In the genomic region with DNA sequence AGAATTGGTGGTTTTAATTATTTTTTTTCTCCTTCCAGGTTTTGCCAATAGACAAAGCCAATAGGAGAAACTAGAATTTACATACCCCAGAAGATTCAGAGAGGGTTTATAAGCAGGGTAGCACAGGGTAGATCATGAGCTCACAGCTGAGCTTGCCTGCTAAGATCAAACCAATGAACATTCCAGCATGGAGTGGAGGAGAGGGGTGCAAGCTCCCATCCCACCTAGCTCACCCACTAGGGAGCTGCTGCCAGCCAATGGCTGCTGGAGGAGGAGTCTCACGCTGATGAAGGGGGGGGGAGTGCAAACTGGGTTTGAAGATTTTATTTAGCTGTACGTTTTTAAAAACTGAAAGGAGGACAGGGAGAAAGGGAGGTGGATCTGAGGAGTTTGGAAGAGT, we compare ENCODE assay signal across 21 mouse cellular contexts. TPM values are rescaled to one million over a fixed set of nuclear protein-coding genes. Genes with fewer than 3 reads are reported as not detected.
"Had no signal": no experiment of that assay in that cellular context is flagged by ENCODE, and none has a peak within 500 bp of the region (broad histone marks: within the 10 kb centered on the region; RNA-seq: fewer than 3 reads in every experiment).

No protein-coding gene starts in this region.

- H3K9ac ChIP-seq: liver, embryonic 13.5 days; midbrain, embryonic 12.5 days; neural tube, embryonic 13.5 days; stomach, embryonic 15.5 days had no signal

- DNase-seq: kidney, adult 18-20 months; kidney, adult 9 months; kidney, postnatal 14 days; kidney, postnatal 4 days; left cerebral cortex, postnatal 4 days; liver, embryonic 13.5 days; lung, adult 2 months; lung, postnatal 14 days; lung, postnatal 4 days; retina, postnatal 1 day; right cerebral cortex, postnatal 25 days; spleen, adult 18-20 months; thymus, adult 2 months; thymus, postnatal 14 days; thymus, postnatal 4 days had no signal

- H3K4me2 ChIP-seq: liver, embryonic 13.5 days; midbrain, embryonic 12.5 days; neural tube, embryonic 13.5 days; stomach, embryonic 15.5 days had no signal

- H3K4me3 ChIP-seq: liver, embryonic 13.5 days; midbrain, embryonic 12.5 days; myocyte; neural tube, embryonic 13.5 days; stomach, embryonic 15.5 days had no signal

- H3K27ac ChIP-seq: liver, embryonic 13.5 days; midbrain, embryonic 12.5 days; neural tube, embryonic 13.5 days; stomach, embryonic 15.5 days had no signal

- H3K27me3 ChIP-seq: liver, embryonic 13.5 days; midbrain, embryonic 12.5 days; neural tube, embryonic 13.5 days; stomach, embryonic 15.5 days had no signal

- H3K9me3 ChIP-seq: liver, embryonic 13.5 days; midbrain, embryonic 12.5 days; neural tube, embryonic 13.5 days; stomach, embryonic 15.5 days had no signal

- H3K36me3 ChIP-seq: liver, embryonic 13.5 days; midbrain, embryonic 12.5 days; neural tube, embryonic 13.5 days; stomach, embryonic 15.5 days had no signal

- ATAC-seq: intestine, embryonic 16.5 days had no signal

RNA-seq across cellular contexts. Expression of a gene that starts 14.0 kb away (rescaled TPM):
- total RNA-seq: monocyte, adult 5-6 weeks had no signal
